Mouse (Mus musculus) urinary bladder, postnatal 25 days (tissue): ENCODE data around the gene Cd59a.
"Not testable (repeated sequence)": the region's sequence is repeated elsewhere in the genome, so short reads cannot be mapped to it uniquely, and the experiment has no call there.

Source experiments
- DNase-seq: peaks from one replicate; pipeline ENCODE4 v3.0.0; 2022; ENCODE audit warnings: low spot score

Cd59a gene

DNA sequence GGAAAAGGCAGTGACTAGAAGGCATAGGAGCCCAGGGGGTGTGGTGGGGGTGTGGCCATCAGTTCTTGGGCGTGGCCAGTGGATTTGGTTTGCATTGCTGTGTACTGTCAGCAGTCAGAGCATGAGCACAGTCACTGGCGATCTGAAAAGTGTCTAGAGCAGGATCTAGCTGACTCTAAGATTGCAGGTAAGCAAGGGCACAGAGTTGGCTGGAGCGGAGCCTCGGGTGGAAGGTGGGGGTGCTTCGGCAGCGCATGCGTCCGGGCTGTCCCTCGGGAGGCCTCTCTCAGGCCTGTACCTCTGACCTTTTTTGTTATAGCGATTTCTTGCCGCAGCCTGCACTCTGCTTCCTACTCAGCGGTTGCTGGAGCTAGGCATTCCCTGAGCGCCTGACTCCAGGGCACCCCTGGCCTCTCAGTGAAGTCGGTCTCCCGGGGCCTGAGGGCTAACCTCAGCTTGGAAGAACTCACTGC lies at the start of gene Cd59a:
Gene Cd59a (plus strand): TSS at position 61 of the 473 bp plus-strand sequence.
- peak; percentile 71 for DNase-seq

DNA sequence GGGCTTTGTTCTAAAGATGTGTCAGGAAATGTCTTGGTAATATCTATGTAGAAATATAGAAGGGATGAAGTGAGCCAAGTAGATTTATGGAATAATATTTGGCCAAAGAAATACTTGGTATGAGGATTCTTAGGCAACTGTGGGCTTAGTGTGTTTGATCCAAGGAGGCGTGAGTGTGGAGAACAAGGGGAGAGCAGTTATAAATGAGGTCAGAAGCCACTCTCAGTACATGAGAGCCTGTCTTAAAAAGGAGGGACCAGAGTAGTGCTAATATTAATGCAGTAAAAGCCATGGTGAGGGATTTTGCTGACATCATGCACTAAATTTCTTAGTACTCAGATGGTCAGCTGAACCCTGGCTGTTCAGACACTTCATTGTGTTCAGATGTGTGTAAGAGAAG lies 37.2 kb upstream of the Cd59a start:
- DNase-seq: no peak

DNA sequence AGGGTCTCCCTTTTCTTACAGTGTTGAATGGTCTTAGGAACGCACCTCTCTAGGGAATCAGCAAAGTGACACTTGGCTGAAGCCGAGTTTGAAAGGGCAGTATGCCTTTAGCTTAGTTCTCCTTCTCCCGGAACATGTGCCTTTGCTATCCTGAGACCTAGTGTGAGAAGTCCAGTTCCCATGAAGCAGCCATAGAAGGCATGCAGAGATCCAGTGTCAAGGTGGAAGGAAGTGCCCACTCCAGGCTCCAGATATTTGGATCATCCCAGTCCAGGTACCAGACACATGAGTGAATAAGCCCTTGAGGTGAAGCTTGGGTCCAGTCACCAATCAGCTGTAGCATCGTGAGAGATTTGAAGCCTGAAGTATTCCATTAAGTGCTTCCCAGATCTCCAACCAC lies 36.6 kb upstream of the Cd59a start:
- no peak for DNase-seq

DNA sequence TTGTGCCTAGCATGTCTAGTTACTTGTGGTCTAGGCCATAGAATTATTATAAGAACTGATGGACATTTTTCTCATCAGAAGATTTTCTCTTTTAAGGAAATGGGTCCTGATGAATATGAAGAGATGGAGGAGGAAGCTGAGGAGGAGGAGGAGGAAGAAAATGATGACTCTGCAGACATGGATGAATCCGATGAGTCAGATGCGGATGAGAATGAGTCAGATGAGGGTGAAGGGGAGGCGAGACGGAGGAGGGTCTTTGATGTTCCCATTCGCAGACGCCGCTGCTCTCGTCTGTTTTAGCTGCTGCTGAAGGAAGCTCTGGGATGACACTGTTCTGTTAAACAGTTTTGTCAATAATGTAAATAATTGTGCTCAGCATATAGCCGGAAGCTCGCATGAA lies 35.8 kb upstream of the Cd59a start:
- DNase-seq: no peak

DNA sequence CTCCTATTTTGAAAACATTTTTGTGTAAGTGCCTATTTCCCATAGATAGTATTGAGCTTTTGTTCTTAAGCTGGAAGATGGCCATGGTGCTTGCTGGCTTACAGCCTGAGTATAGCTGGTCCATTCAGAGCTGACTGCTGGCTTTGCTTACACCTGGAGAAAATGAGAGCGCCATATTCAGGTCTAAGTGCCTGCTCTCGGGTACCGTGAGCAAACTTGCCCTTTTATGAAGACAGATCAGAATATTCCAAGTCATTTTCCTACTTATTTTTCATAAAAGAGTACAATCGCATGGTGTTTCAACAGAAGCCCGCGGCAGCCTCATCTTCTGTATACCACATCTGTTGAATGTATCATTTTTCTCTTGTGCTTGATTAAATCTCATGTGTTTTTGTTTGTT lies 34.6 kb upstream of the Cd59a start:
- DNase-seq: no peak

DNA sequence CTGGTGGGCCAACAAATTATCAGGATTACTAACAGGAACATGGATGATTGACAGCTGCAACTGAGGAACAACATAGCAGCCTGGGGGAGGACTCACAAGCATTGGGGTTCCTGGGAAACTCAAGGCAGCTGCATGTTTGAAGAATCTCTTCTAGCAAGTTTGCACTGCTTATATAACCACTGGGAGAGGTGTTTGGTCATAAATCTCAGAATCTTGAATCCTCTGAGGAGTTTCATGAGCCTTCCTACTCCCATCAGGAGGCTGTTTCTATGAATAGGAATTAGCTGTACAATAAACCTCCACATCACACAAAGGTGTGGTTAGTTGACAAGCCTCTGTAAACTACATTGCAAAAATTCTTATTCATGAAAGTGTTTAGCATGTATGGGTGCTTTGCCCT lies 32.9 kb upstream of the Cd59a start:
- no peak for DNase-seq

DNA sequence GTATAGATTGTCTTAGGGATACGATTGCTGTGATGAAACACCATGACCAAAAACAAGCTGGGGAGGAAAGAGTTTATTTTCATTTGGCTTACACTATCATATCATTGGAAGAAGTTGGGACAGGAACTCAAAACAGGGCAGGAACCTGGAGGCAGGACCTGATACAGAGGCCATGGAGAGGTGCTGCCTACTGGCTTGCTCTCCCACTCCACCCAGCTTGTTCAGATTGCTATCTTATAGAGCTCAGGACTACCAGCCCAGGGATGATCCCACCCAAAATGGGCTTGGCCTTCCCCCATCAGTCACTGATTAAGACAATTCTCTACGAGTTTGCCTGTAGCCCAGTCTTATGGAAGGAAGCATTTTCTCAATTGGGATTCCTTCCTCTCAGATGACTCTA lies 31.4 kb upstream of the Cd59a start:
- DNase-seq: no peak

DNA sequence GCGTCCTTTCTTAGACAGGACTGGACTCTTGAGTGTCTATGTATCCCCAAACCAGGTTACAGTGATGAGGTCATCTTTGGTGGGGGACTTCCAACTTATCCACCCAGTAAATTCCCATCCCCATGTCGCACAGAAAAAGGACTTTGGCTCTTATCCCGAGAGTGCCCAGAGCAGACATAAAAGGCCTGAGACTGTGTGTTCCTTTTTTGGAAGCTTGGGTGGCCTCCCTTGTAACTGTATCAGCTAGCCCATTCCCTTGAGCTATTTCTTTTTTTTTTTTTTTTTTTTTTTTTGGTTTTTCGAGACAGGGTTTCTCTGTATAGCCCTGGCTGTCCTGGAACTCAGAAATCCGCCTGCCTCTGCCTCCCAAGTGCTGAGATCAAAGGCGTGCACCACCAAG lies 30.1 kb upstream of the Cd59a start, which contains the start of gene Gm10912:
Gene Gm10912 (plus strand): TSS at position 301 of the 400 bp plus-strand sequence.
- DNase-seq: not testable (repeated sequence)

DNA sequence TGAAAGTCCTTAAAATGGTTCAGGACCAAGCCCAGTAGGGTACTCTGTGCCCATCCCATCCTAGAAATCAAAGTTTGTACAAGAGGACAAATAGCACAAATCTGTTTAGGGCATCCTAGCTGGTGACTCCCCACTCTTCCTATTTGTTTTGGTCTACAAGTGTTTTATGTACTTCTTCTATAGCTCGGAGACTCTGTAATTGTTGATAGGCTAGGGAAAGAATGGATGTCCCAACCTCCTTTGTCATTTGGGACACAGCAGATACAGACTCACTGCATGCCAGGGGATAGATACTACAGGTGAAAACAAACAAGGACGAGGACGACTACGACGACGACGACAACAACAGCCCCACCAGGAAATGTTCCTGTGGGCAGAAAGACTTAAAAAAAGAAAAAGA lies 27.2 kb upstream of the Cd59a start, which contains the start of gene Gm10799:
Gene Gm10799 (minus strand): TSS at position 101 of the 400 bp plus-strand sequence.
- DNase-seq: not testable (repeated sequence)

DNA sequence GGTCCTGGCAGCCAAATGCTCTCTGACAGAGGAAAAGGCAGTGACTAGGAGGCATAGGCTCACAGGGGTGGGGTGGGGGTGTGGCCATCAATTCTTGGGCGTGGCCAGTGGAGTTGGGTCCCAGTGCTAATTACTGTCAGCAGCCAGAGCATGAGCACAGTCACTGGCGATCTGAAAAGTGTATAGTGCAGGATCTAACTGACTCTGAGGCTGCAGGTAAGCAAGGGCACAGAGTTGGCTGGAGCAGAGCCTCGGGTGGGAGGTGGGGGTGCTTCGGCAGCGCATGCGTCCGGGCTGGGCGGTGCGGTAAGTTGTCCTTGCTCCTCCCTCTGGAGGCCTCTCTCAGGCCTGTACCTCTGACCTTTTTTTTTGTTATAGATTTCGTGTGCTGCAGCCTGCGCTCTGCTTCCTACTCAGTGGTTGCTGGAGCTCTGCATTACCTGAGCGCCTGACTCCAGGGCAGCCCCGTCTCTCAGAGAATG lies 25.9 kb upstream of the Cd59a start, which contains the start of gene Cd59b:
Gene Cd59b (plus strand): TSS at position 146 of the 482 bp plus-strand sequence.
- DNase-seq: peak; percentile 24

DNA sequence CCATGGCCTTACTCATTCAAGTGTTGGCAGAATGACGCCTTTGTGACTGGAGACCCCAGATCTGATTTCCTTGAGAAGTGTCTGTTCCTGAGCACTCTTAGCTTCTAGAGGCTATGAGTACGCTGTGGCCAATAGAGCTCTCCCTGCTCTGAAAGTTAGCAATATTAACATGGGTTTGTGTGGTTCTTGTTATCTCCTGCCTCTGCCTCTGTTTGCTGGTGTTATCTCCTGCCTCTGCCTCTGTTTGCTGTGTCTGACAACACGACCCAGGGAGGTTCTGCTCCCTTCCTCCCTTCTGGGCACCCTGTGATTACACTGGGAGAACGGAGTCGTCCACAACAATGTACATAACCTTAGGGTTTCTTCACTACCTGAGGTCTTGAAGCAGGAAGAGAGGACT lies 17.3 kb upstream of the Cd59a start:
- not testable (repeated sequence) for DNase-seq

DNA sequence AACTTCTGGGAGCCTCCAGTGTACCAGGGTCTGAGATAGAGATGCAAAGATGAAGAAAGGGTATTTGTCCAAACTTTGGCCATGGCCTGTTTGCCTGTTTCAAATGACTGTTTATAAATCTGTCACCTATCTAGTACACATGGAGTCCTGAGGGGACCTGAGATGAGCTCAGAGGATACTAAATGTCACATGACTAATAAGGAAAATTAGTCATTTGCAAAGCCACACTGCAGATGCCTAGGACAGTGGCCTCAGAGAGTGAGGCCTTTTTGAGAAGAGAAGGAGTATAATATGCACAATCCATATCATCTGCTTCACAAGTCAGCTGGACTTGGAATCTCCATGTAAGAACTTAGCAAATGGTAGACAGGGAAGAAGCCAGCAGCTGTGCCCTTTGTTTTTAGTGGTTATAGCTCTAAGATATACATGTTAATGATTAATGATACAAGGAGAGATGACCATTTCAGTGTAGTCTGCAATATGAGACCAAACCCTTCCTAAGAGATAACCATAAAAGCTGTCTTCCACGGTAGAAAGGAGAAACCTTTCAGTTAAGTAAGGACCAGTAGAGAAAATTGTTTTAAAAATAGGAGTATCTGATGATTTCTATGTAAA lies 14.1 kb upstream of the Cd59a start:
- DNase-seq: not testable (repeated sequence)

DNA sequence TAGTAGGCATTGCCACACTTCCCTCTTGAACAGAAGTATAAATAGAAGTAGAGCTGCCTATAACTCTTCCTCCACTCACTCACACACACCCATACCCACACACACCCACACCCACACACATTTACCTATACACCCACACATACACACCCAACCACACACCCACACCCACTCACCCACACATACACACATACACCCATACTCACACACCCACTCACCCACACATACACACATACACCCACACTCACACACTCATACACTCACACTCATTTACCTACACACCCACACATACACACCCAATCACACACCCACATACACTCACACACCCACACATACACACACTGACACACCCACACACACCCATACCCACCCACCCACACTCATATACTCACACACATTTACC lies 13.1 kb upstream of the Cd59a start:
- DNase-seq: no peak

DNA sequence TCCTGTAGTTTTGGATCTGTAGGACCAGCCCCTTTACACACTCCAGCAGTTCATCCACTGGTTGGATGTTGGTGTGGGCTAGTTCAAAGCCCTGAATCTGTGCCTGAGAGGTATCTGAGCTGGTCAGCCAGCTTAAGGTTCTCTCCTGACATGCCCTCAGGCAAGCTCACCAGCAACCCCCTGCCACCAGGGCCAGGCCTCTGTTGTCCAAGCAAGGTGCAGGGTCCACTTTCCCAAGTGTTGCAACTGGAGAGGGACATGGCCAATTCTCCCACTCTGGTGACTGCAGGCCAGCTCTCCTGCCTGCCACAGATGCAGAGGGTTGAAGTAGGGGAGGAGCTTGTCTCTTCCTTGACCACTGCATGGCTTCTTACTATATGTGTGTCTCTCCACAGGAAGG lies 11.6 kb upstream of the Cd59a start:
- DNase-seq: not testable (repeated sequence)

DNA sequence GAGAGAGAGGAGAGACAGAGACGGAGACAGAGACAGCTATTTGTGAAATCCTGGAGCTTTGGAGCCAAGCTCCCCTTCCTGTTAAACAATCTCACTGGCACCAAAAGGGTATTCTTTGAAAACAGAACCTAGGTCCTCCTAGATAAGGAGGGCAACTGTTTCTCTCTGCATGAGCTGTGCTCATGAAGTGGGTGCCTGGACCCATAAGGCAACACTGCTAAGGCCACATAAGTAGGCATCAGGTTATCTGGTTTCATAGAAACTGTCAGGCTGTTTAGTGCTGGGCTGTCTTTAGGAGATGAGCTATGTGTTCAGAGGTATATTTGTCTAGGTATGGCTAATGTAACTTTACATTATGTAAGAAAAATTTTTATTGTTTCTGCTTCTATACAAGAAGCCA lies 8.0 kb upstream of the Cd59a start:
- not testable (repeated sequence) for DNase-seq

DNA sequence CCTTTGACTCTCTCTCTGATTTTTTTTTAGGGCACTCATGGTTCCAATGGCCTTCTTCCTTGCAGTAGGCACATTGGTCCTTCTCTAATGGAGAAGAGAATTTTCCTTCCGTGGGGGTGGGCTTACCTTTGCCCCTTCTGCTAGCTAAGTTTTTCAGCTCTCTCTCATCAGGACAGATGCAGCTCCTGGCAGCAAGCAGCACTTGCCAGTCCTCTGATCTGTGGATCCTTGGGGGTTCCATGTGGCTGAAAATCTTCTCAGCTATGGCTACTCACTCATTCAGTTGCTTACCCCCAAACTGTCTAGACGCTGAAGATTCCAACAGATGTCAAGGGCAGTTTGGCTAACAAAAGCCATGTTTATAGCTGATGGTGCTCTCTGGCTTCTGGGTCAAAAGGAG lies 2.3 kb upstream of the Cd59a start:
- DNase-seq: no peak

DNA sequence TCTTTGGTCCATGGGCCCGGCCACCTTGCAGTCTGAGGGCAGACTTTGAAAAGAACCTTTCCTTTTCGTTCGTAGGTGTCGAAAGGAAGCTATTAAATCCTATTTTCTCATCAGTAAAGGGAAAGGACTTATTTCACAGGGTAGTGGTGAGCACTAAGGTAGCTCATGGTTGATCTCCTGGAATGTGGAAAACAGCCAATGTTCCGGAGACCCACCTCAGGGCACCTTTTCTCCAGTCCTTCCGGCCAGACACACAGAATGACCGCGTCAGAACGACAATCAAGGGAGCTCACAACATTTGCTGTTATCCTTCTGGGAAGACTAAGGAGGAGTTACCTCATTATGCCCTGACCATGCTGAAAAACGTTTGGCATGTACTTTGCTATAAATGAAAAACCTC lies 655 bp downstream of the Cd59a start:
- DNase-seq: no peak

DNA sequence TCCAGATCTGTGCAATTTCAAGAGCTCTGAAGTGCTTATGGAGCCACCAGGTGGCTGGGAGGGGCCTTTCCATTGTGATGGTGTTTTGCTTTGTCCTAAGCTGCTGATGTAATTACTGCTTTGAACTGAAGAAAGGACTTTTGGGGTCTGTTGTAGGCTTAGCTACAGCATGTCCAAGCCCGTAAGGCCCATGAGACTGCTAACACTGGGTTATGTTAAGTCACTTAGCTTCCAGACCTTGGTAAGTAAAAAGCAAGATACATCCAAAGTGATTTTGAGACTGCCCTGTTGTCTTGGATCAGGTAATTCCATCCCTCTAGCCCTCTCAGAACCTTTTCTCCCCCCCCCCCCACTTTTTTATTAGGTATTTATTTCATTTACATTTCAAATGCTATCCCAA lies 1.2 kb downstream of the Cd59a start:
- not testable (repeated sequence) for DNase-seq

DNA sequence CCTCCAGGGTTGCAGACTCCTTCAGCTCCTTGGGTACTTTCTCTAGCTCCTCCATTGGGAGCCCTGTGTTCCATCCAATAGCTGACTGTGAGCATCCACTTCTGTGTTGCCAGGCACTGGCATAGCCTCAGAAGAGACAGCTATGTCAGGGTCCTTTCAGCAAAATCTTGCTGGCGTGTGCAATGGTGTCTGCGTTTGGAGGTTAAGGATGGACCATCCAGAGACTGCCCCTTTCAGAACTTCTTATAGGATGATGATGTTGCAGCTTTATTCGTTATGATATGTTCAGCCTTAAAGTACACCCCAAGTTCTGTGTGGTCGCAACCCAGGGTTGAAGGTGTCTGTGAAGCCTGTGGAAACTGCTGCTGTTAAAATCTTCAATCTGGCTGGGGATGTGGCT lies 1.8 kb downstream of the Cd59a start:
- not testable (repeated sequence) for DNase-seq

DNA sequence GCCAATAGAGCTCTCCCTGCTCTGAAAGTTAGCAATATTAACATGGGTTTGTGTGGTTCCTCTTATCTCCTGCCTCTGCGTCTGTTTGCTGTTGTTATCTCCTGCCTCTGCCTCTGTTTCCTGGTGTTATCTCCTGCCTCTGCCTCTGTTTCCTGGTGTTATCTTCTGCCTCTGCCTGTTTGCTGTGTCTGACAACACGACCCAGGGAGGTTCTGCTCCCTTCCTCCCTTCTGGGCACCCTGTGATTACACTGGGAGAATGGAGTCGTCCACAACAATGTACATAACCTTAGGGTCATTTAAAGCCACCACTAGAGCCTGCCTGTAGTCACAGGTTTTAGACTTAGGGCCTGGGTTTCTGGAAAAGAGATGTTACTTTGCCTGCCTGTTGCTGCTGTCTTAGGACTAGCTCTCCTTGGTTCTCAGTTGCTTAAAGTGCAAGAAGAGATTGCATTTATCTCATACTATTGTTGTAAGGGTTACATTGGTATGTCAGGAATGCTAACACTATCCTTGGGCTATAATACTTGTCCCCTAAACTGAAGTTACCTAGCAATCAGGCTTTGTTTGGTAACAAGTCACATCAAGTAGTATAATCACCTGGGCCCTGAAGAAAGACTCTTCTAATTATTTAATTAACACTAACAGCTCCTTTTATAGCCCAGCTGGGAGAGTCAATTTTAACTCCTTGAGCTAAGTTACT lies 3.1 kb downstream of the Cd59a start:
- no peak for DNase-seq

DNA sequence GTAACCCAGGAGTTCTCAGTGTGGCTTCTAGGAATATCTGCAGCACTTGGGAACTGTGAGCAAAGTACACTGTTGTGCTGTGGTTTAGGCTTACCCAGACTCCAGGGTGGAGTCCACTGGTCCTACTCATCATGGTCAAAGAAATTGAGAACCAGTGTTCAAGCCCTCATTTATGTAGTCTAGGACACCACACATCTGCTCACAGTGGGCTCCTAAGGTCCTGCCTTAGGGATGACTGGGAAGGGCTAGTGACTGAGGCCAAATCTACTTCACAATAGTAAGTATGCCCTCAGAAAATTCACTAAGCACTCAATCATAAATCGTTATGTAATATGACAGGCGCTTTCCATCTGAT lies 3.6 kb downstream of the Cd59a start:
- DNase-seq: no peak

DNA sequence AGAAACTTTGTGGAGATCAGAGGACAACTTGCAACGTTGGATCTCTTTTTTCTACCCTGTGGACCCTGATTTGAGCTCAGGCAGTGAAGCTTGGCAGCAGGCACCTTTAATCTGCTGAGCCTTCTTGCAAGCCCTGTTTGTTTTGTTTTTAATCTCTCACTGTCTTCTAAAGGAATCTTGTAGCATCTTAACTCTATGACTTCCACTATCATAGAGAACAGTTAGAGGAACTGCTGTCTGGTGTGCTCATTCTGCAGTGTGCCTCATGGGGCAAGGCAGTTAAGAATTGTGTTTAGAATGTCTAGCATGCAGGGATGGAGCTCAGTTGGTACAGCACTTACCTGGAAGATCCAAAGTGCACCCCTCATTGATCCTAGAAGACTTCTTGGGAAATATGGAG lies 4.3 kb downstream of the Cd59a start:
- no peak for DNase-seq

DNA sequence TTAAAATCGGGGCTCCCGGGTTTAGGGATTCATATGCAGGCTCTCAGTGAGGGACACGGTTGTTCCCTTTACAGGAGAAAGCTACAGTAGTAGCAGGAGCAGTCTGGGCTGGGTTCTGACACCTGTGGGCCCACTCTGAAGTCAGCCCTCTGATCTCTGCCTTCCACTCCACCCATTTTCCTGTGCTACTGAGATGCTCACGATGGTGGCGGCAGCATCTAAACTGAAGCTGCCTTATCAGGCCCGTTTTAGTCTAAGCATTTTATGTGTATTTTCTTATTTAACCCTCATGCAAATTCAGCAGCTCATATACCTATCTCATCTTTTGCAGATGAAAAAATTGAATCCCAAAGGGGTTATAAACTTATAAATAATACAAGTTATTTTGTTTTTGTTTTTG lies 9.2 kb downstream of the Cd59a start:
- no peak for DNase-seq
